Mouse (Mus musculus): ENCODE measurements around the gene Pak4.
"Not testable (repeated sequence)": the region's sequence is repeated elsewhere in the genome, so short reads cannot be mapped to it uniquely, and the experiment has no call there.

DNA sequence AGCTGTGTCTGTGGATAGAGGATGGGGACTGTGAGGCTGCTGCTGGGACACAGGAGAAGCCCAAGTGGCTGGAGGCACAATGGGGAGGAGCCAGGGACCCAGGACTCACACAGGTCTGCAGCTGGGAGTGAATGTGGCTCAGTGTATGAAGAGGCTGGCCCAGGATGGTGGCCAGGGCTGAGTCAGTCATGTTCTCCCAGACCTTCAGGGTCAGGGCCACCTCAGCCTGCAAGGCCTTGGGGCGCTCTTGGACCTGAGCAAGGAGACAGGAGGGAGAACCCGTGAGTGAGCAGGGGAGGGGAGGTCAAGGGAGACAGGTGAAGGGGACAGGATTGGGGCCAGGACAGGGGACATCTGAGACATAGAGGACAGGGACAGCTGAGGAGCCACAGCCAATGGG lies 88.9 kb downstream of the Pak4 start:
- not testable (repeated sequence) for TF ChIP-seq CTCF (IDR thresholded peaks at IDR 0.05; ENCODE audit: low read depth, low read length); POLR2A (IDR thresholded peaks at IDR 0.05; ENCODE audit: borderline replicate concordance, low read depth, low read length)

Measured in bone marrow macrophage, adult 2 months (primary cell).